In genomic region chr10:79817111-79817510, GRCm38 (mm10) we compare ENCODE assay signal across 18 mouse cellular contexts. TPM values are rescaled to one million over a fixed set of nuclear protein-coding genes. Genes with fewer than 3 reads are reported as not detected.
A peak's percentile ranks its signal among the peaks of the same experiment; 100 is the strongest.
DNase-seq lines count a peak whose midpoint lies in the region; ATAC-seq and TF ChIP-seq lines count a peak whose summit lies in the region.
"Had no signal": no experiment of that assay in that cellular context is flagged by ENCODE, and none has a peak within 500 bp of the region (broad histone marks: within the 10 kb centered on the region; RNA-seq: fewer than 3 reads in every experiment).

No protein-coding gene starts in this region.

- H3K4me3 ChIP-seq in heart, adult 2 months = no peak overlapping the region
- H3K4me3 ChIP-seq in kidney, postnatal 0 days (replicated peaks; ENCODE audit: low read depth, low read length) = no peak overlapping the region
- H3K4me3 ChIP-seq: forebrain, embryonic 13.5 days; hindbrain, embryonic 15.5 days; midbrain, embryonic 13.5 days had no signal

- 0 out of 2 replicates have a peak, but pooled peaks cover under 1% of the 10 kb centered on the region for H3K4me1 ChIP-seq in heart, adult 2 months (ENCODE audit: control insufficient read depth, insufficient read depth, low read length)
- H3K4me1 ChIP-seq in kidney, postnatal 0 days (replicated peaks; ENCODE audit: insufficient read depth, low read length) = peaks cover 10% of the 10 kb centered on the region
- H3K4me1 ChIP-seq: hindbrain, embryonic 15.5 days had no signal

- H3K27ac ChIP-seq in heart, adult 2 months = no peak overlapping the region
- peak overlapping the region; percentile 86; the same call in 1 of the 2 replicates for H3K27ac ChIP-seq in kidney, postnatal 0 days
- H3K27ac ChIP-seq: forebrain, embryonic 13.5 days; hindbrain, embryonic 15.5 days; midbrain, embryonic 13.5 days had no signal

- no peaks in the 10 kb centered on the region for H3K27me3 ChIP-seq in heart, adult 2 months (ENCODE audit: control insufficient read depth, insufficient read depth, low read length)
- H3K27me3 ChIP-seq in kidney, postnatal 0 days (ENCODE audit: insufficient read depth, low read length) = no peaks in the 10 kb centered on the region
- H3K27me3 ChIP-seq: forebrain, embryonic 13.5 days; hindbrain, embryonic 15.5 days; midbrain, embryonic 13.5 days; Patski had no signal

- H3K36me3 ChIP-seq in heart, adult 2 months (ENCODE audit: control insufficient read depth, insufficient read depth, low read length) = no peaks in the 10 kb centered on the region
- peaks cover 14% of the 10 kb centered on the region; the same call in 1 of the 2 replicates for H3K36me3 ChIP-seq in kidney, postnatal 0 days (ENCODE audit: insufficient read depth, low read length)

- ATAC-seq in kidney, postnatal 0 days (replicated peaks; ENCODE audit: low FRiP score, low read depth) = no peak
- ATAC-seq: CD4-positive, CD25-positive, alpha-beta regulatory T cell, adult 4 months; forebrain, embryonic 13.5 days; midbrain, embryonic 13.5 days; Patski had no signal

- H3K79me2 ChIP-seq in heart, adult 2 months (replicated peaks; ENCODE audit: control insufficient read depth, insufficient read depth, low read length) = no peaks in the 10 kb centered on the region

- peak; percentile 64 for TF ChIP-seq CTCF in heart, adult 2 months (IDR thresholded peaks at IDR 0.05)
- TF ChIP-seq CTCF in kidney, postnatal 0 days (IDR thresholded peaks at IDR 0.05; ENCODE audit: low read depth) = peak; percentile 73

- intact Hi-C loops in heart, adult 2 months (cut with DNase I) = loop anchor here (5.0 kb wide), 1 partner anchor 35 kb away; no protein-coding TSS in a partner anchor
- intact Hi-C loops in heart, postnatal 25 days (cut with DNase I) = no loop called here

- no peak for DNase-seq in heart, adult 2 months
- DNase-seq in heart, postnatal 25 days (ENCODE audit: low spot score) = no peak
- DNase-seq in kidney, postnatal 0 days (ENCODE audit: low spot score) = no peak
- DNase-seq in kidney, postnatal 4 days = no peak
- DNase-seq in A20 (ENCODE audit: low read depth, low spot score) (peak; percentile 24), NIH3T3 (ENCODE audit: low read depth) (peak; percentile 34)
- no peak for DNase-seq in right cerebral cortex, postnatal 36 days (ENCODE audit: low spot score in 2 of 2)
- DNase-seq: cerebellum, postnatal 36 days; heart, adult 18-20 months; heart, postnatal 10 days had no signal

- no peak for TF ChIP-seq EP300 in heart, adult 2 months (IDR thresholded peaks at IDR 0.05; ENCODE audit: insufficient read depth, low read depth, low read length)

- WGBS in heart, adult 2 months = 68% methylated on average over 2 of the region's 2 CpGs
- 74% methylated on average over 2 of the region's 2 CpGs for WGBS in kidney, postnatal 0 days

- H3K9ac ChIP-seq in heart, adult 2 months (ENCODE audit: low read depth, low read length) = no peak overlapping the region
- H3K9ac ChIP-seq in kidney, postnatal 0 days (ENCODE audit: low read depth, low read length) = no peak overlapping the region
- H3K9ac ChIP-seq: forebrain, embryonic 13.5 days; hindbrain, embryonic 15.5 days; midbrain, embryonic 13.5 days had no signal

- no peak for TF ChIP-seq POLR2A in heart, adult 2 months (IDR thresholded peaks at IDR 0.05; ENCODE audit: insufficient read depth, low read depth, low read length)

- H3K9me3 ChIP-seq in kidney, postnatal 0 days (replicated peaks; ENCODE audit: low read length) = no peaks in the 10 kb centered on the region
- H3K9me3 ChIP-seq: forebrain, embryonic 13.5 days; hindbrain, embryonic 15.5 days; midbrain, embryonic 13.5 days had no signal

- peak overlapping the region; percentile 13; the same call in 1 of the 2 replicates for H3K4me2 ChIP-seq in kidney, postnatal 0 days (ENCODE audit: low read length)
- H3K4me2 ChIP-seq: forebrain, embryonic 13.5 days; hindbrain, embryonic 15.5 days; midbrain, embryonic 13.5 days had no signal

RNA-seq across cellular contexts. Expression of gene Misp, which starts 3.7 kb away (rescaled TPM):
- under 1 TPM; 0.50 to 0.52 TPM for total RNA-seq in heart, adult 2 months (2021)
- 0.26 and 0.82 TPM in 2 replicates for polyA plus RNA-seq in heart, adult 2 months (2012; rRNA removed)
- under 1 TPM; 0.59 to 0.70 TPM for total RNA-seq in heart, postnatal 25 days (2021)
- 24.5 and 24.8 TPM in 2 replicates for polyA plus RNA-seq in kidney, postnatal 0 days (2015; fragmentation: Nextera tagmentation; extraction: Ambion mirVana)

RNA-seq across cellular contexts. Expression of gene Palm, which starts 23.7 kb away (rescaled TPM):
- 10 to 100 TPM; 51.4 to 55.6 TPM for total RNA-seq in heart, adult 2 months (2021)
- polyA plus RNA-seq in heart, adult 2 months (2012; rRNA removed) = 31.4 and 36.6 TPM in 2 replicates
- 10 to 100 TPM; 70.3 to 77.3 TPM for total RNA-seq in heart, postnatal 25 days (2021)
- polyA plus RNA-seq in kidney, postnatal 0 days (2015; fragmentation: Nextera tagmentation; extraction: Ambion mirVana) = 132 and 152 TPM in 2 replicates

RNA-seq across cellular contexts. Expression of gene Prss57, which starts 26.4 kb away (rescaled TPM):
- total RNA-seq in heart, adult 2 months (2021) = not detected
- 0.08 and 0.20 TPM in 2 replicates for polyA plus RNA-seq in heart, adult 2 months (2012; rRNA removed)
- not detected for total RNA-seq in heart, postnatal 25 days (2021)
- 0.04 and 0.06 TPM in 2 replicates for polyA plus RNA-seq in kidney, postnatal 0 days (2015; fragmentation: Nextera tagmentation; extraction: Ambion mirVana)
- total RNA-seq: gastrocnemius, adult 18-20 months; heart, adult 18-20 months; heart, postnatal 10 days had no signal
- polyA plus RNA-seq: CD4-positive, CD25-positive, alpha-beta regulatory T cell, adult 4 months; embryonic facial prominence, embryonic 14.5 days; limb, embryonic 11.5 days; midbrain, embryonic 13.5 days; Patski had no signal

RNA-seq across cellular contexts. Expression of gene Ptbp1, which starts 37.1 kb away (rescaled TPM):
- 10 to 100 TPM; 43.9 to 51.8 TPM for total RNA-seq in heart, adult 2 months (2021)
- 47.5 and 52.6 TPM in 2 replicates for polyA plus RNA-seq in heart, adult 2 months (2012; rRNA removed)
- 10 to 100 TPM; 54.6 to 59.3 TPM for total RNA-seq in heart, postnatal 25 days (2021)
- 220 and 238 TPM in 2 replicates for polyA plus RNA-seq in kidney, postnatal 0 days (2015; fragmentation: Nextera tagmentation; extraction: Ambion mirVana)

RNA-seq across cellular contexts. Expression of gene Fstl3, which starts 40.0 kb away (rescaled TPM):
- total RNA-seq in heart, adult 2 months (2021) = 1 to 10 TPM; 3.8 to 4.7 TPM
- 9.7 and 11.9 TPM in 2 replicates for polyA plus RNA-seq in heart, adult 2 months (2012; rRNA removed)
- total RNA-seq in heart, postnatal 25 days (2021) = 1 to 10 TPM; 2.9 to 4.2 TPM
- 32.9 and 38.7 TPM in 2 replicates for polyA plus RNA-seq in kidney, postnatal 0 days (2015; fragmentation: Nextera tagmentation; extraction: Ambion mirVana)

Comparison
In these comparisons a context has a peak if more than half of its experiments do, and no peak if none do; other contexts are left out.
1. DNase-seq: peak in A20 (single experiment) and NIH3T3 (single experiment); none in heart, adult 2 months (0 of 2), heart, postnatal 25 days (single experiment), kidney, postnatal 0 days (single experiment), kidney, postnatal 4 days (0 of 2) and right cerebral cortex, postnatal 36 days (0 of 2).